Mouse (Mus musculus) lung, postnatal 0 days (tissue): ENCODE results near the gene Mrrf.

ENCODE experiments used
- CTCF ChIP-seq: IDR thresholded peaks from 2 replicates; pipeline ENCODE4 v1.5.1; 2016; ENCODE audit warnings: antibody characterized with exemption, mild to moderate bottlenecking
- EP300 ChIP-seq: IDR thresholded peaks from 2 replicates; pipeline ENCODE4 v1.6.1; 2016; ENCODE audit warnings: antibody characterized with exemption, mild to moderate bottlenecking, control low read depth

- TF ChIP-seq EP300 (no peak), CTCF (no peak)
Measured at GRCm38 (mm10) chr2:36090853-36091741, 45.1 kb upstream of the Mrrf start.
